Mouse (Mus musculus): ENCODE measurements around the gene Nxf3. TPM values are rescaled to one million over a fixed set of nuclear protein-coding genes. Genes with fewer than 3 reads are reported as not detected.
"Not testable (repeated sequence)": the region's sequence is repeated elsewhere in the genome, so short reads cannot be mapped to it uniquely, and the experiment has no call there.

The Nxf3 gene
- 0.39 TPM in 1 of 2 replicates, not detected in the other for polyA plus RNA-seq (2015; fragmentation: Nextera tagmentation; extraction: Ambion mirVana)

GRCm38 (mm10) chrX:136085155-136085554 lies at the start of gene Nxf3:
TSS of gene Nxf3 (minus strand) at chrX:136085255.
- H3K4me2 ChIP-seq (replicated peaks) = no peak within 1 kb of the TSS
- ATAC-seq = no peak
- H3K9ac ChIP-seq = no peak within 1 kb of the TSS
- 83% methylated on average over 9 of the region's 9 CpGs for WGBS
- H3K27me3 ChIP-seq (replicated peaks) = no peaks in the 10 kb centered on the region; the same call in 1 of the 2 replicates
- no peak within 1 kb of the TSS for H3K4me3 ChIP-seq (replicated peaks)
- no peak within 1 kb of the TSS for H3K27ac ChIP-seq
- H3K4me1 ChIP-seq (replicated peaks) = no peaks in the 10 kb centered on the region
- H3K9me3 ChIP-seq = no peaks in the 10 kb centered on the region
- H3K36me3 ChIP-seq = no peaks in the 10 kb centered on the region

- no peak overlapping the region for H3K27ac ChIP-seq
- no peak overlapping the region for H3K4me2 ChIP-seq (replicated peaks)
- 27% methylated on average over 5 of the region's 5 CpGs for WGBS
- ATAC-seq = no peak
- no peaks in the 10 kb centered on the region for H3K9me3 ChIP-seq
- no peaks in the 10 kb centered on the region for H3K27me3 ChIP-seq (replicated peaks)
- no peaks in the 10 kb centered on the region for H3K36me3 ChIP-seq
- no peak overlapping the region for H3K4me3 ChIP-seq (replicated peaks)
- H3K9ac ChIP-seq = no peak overlapping the region
- no peaks in the 10 kb centered on the region for H3K4me1 ChIP-seq (replicated peaks)
Measured at GRCm38 (mm10) chrX:136127744-136128064, 42.6 kb upstream of the Nxf3 start.

GRCm38 (mm10) chrX:136127038-136127743 lies 42.1 kb upstream of the Nxf3 start:
- Histone ChIP-seq H3K9ac (no peak overlapping the region), H3K36me3 (no peaks in the 10 kb centered on the region), H3K27me3 (replicated peaks) (no peaks in the 10 kb centered on the region), H3K4me3 (replicated peaks) (no peak overlapping the region), H3K4me2 (replicated peaks) (no peak overlapping the region), H3K9me3 (no peaks in the 10 kb centered on the region), H3K4me1 (replicated peaks) (no peaks in the 10 kb centered on the region), H3K27ac (no peak overlapping the region)
- 59% methylated on average over 8 of the region's 8 CpGs for WGBS
- no peak for ATAC-seq

- H3K9me3 ChIP-seq = no peaks in the 10 kb centered on the region
- peak overlapping the region; percentile 37 for H3K4me3 ChIP-seq (replicated peaks)
- WGBS = 22% methylated on average over 23 of the region's 23 CpGs
- no peak overlapping the region for H3K9ac ChIP-seq
- no peaks in the 10 kb centered on the region for H3K27me3 ChIP-seq (replicated peaks)
- H3K36me3 ChIP-seq = no peaks in the 10 kb centered on the region
- no peak overlapping the region for H3K27ac ChIP-seq
- peak; percentile 89 for ATAC-seq
- H3K4me2 ChIP-seq (replicated peaks) = peak overlapping the region; percentile 61
- H3K4me1 ChIP-seq (replicated peaks) = no peaks in the 10 kb centered on the region
Measured at GRCm38 (mm10) chrX:136115419-136115961, 30.4 kb upstream of the Nxf3 start.

- Histone ChIP-seq H3K9me3 (no peaks in the 10 kb centered on the region), H3K36me3 (no peaks in the 10 kb centered on the region), H3K9ac (no peak overlapping the region), H3K4me1 (replicated peaks) (no peaks in the 10 kb centered on the region), H3K27me3 (replicated peaks) (no peaks in the 10 kb centered on the region), H3K4me2 (replicated peaks) (no peak overlapping the region; the same call in 1 of the 2 replicates), H3K4me3 (replicated peaks) (no peak overlapping the region), H3K27ac (no peak overlapping the region)
- ATAC-seq = no peak
- whole genome bisulfite sequencing = 34% methylated on average over 4 of the region's 4 CpGs
Measured at GRCm38 (mm10) chrX:136115015-136115414, 30.0 kb upstream of the Nxf3 start.

- H3K36me3 ChIP-seq = no peaks in the 10 kb centered on the region
- H3K27ac ChIP-seq = no peak overlapping the region
- 45% methylated on average over 6 of the region's 6 CpGs for WGBS
- H3K4me1 ChIP-seq (replicated peaks) = no peaks in the 10 kb centered on the region
- H3K27me3 ChIP-seq (replicated peaks) = no peaks in the 10 kb centered on the region
- H3K9me3 ChIP-seq = no peaks in the 10 kb centered on the region
- no peak overlapping the region for H3K4me3 ChIP-seq (replicated peaks)
- no peak overlapping the region for H3K9ac ChIP-seq
- ATAC-seq = no peak
- H3K4me2 ChIP-seq (replicated peaks) = no peak overlapping the region
Measured at GRCm38 (mm10) chrX:136107942-136108341, 22.9 kb upstream of the Nxf3 start.

- no peak overlapping the region for H3K4me2 ChIP-seq (replicated peaks)
- H3K27me3 ChIP-seq (replicated peaks) = no peaks in the 10 kb centered on the region
- no peaks in the 10 kb centered on the region for H3K36me3 ChIP-seq
- no peaks in the 10 kb centered on the region for H3K9me3 ChIP-seq
- no peak overlapping the region for H3K27ac ChIP-seq
- H3K4me3 ChIP-seq (replicated peaks) = no peak overlapping the region
- no peak overlapping the region for H3K9ac ChIP-seq
- 70% methylated on average over 3 of the region's 3 CpGs for WGBS
- ATAC-seq = no peak
- no peaks in the 10 kb centered on the region for H3K4me1 ChIP-seq (replicated peaks)
Measured at GRCm38 (mm10) chrX:136104724-136105088, 19.7 kb upstream of the Nxf3 start.

- 78% methylated on average over 4 of the region's 4 CpGs for WGBS
- no peaks in the 10 kb centered on the region for H3K9me3 ChIP-seq
- no peak for ATAC-seq
- H3K4me1 ChIP-seq (replicated peaks) = no peaks in the 10 kb centered on the region
- no peaks in the 10 kb centered on the region for H3K36me3 ChIP-seq
- H3K4me2 ChIP-seq (replicated peaks) = no peak overlapping the region
- no peak overlapping the region for H3K9ac ChIP-seq
- H3K27me3 ChIP-seq (replicated peaks) = no peaks in the 10 kb centered on the region
- H3K4me3 ChIP-seq (replicated peaks) = no peak overlapping the region
- no peak overlapping the region for H3K27ac ChIP-seq
Measured at GRCm38 (mm10) chrX:136104046-136104723, 19.1 kb upstream of the Nxf3 start.

- no peak overlapping the region for H3K9ac ChIP-seq
- no peaks in the 10 kb centered on the region for H3K9me3 ChIP-seq
- H3K4me1 ChIP-seq (replicated peaks) = no peaks in the 10 kb centered on the region
- no peak overlapping the region for H3K27ac ChIP-seq
- no peak for ATAC-seq
- H3K27me3 ChIP-seq (replicated peaks) = no peaks in the 10 kb centered on the region
- 50% methylated on average over 2 of the region's 2 CpGs for WGBS
- H3K4me2 ChIP-seq (replicated peaks) = no peak overlapping the region
- H3K36me3 ChIP-seq = no peaks in the 10 kb centered on the region
- no peak overlapping the region for H3K4me3 ChIP-seq (replicated peaks)
Measured at GRCm38 (mm10) chrX:136094421-136094820, 9.4 kb upstream of the Nxf3 start.

GRCm38 (mm10) chrX:136092497-136093279 lies 7.6 kb upstream of the Nxf3 start:
- peak; percentile 82 for ATAC-seq
- 5% methylated on average over 2 of the region's 2 CpGs for WGBS
- Histone ChIP-seq H3K27ac (no peak overlapping the region), H3K4me1 (replicated peaks) (no peaks in the 10 kb centered on the region), H3K4me3 (replicated peaks) (no peak overlapping the region), H3K4me2 (replicated peaks) (no peak overlapping the region), H3K36me3 (no peaks in the 10 kb centered on the region), H3K27me3 (replicated peaks) (no peaks in the 10 kb centered on the region), H3K9ac (no peak overlapping the region), H3K9me3 (no peaks in the 10 kb centered on the region)

GRCm38 (mm10) chrX:136068020-136068419 lies 17.0 kb downstream of the Nxf3 start, which contains the start of gene Bex2:
TSS of gene Bex2 (minus strand) at chrX:136068236.
- H3K9ac ChIP-seq; H3K4me1 ChIP-seq (replicated peaks); H3K27me3 ChIP-seq (replicated peaks); H3K9me3 ChIP-seq; H3K36me3 ChIP-seq; H3K27ac ChIP-seq: not testable (repeated sequence)
- peak; percentile 99 for ATAC-seq
- H3K4me3 ChIP-seq (replicated peaks) = peak within 1 kb of the TSS; percentile 33
- peak within 1 kb of the TSS; percentile 50 for H3K4me2 ChIP-seq (replicated peaks)
- WGBS = 10% methylated on average over 6 of the region's 32 CpGs

GRCm38 (mm10) chrX:136067201-136067991 lies 17.7 kb downstream of the Nxf3 start:
- ATAC-seq = peak; percentile 63
- H3K4me1 ChIP-seq (replicated peaks); H3K36me3 ChIP-seq; H3K27ac ChIP-seq; H3K9ac ChIP-seq; H3K27me3 ChIP-seq (replicated peaks); H3K9me3 ChIP-seq: not testable (repeated sequence)
- 18% methylated on average over 28 of the region's 48 CpGs for WGBS
- H3K4me2 ChIP-seq (replicated peaks) = peak overlapping the region; percentile 50
- H3K4me3 ChIP-seq (replicated peaks) = peak overlapping the region; percentile 33

Measured in intestine, embryonic 15.5 days (tissue).